Mouse (Mus musculus) spleen, adult 12 weeks (tissue): Measurements from ENCODE around the gene Bnc2.

Experiments used
- DNase-seq: peaks from one replicate; pipeline ENCODE4 v3.0.0; 2022; ENCODE audit warnings: low spot score

The Bnc2 gene

GRCm38 (mm10) chr4:84311371-84311770 lies 363.7 kb downstream of the Bnc2 start:
- no peak for DNase-seq

- DNase-seq = no peak
Observed at GRCm38 (mm10) chr4:84310851-84311250, 364.2 kb downstream of the Bnc2 start.

- DNase-seq = no peak
Observed at GRCm38 (mm10) chr4:84308226-84308862, 366.7 kb downstream of the Bnc2 start.

- no peak for DNase-seq
Observed at GRCm38 (mm10) chr4:84306928-84307606, 368.0 kb downstream of the Bnc2 start.

GRCm38 (mm10) chr4:84302949-84303348 lies 372.1 kb downstream of the Bnc2 start:
- no peak for DNase-seq

GRCm38 (mm10) chr4:84285153-84285552 lies 389.9 kb downstream of the Bnc2 start:
- DNase-seq = no peak

- DNase-seq = no peak
Observed at GRCm38 (mm10) chr4:84282651-84283050, 392.4 kb downstream of the Bnc2 start.

GRCm38 (mm10) chr4:84278156-84278555 lies 396.9 kb downstream of the Bnc2 start:
- no peak for DNase-seq

GRCm38 (mm10) chr4:84276081-84276480 lies 399.0 kb downstream of the Bnc2 start:
- no peak for DNase-seq

GRCm38 (mm10) chr4:84274158-84274557 lies 400.9 kb downstream of the Bnc2 start:
- DNase-seq = no peak

GRCm38 (mm10) chr4:84272867-84273266 lies 402.2 kb downstream of the Bnc2 start:
- no peak for DNase-seq

GRCm38 (mm10) chr4:84269845-84270244 lies 405.2 kb downstream of the Bnc2 start:
- no peak for DNase-seq

- no peak for DNase-seq
Observed at GRCm38 (mm10) chr4:84247356-84247755, 427.7 kb downstream of the Bnc2 start.

GRCm38 (mm10) chr4:84232346-84232745 lies 442.7 kb downstream of the Bnc2 start:
- DNase-seq = no peak

GRCm38 (mm10) chr4:84231251-84231650 lies 443.8 kb downstream of the Bnc2 start:
- DNase-seq = no peak

GRCm38 (mm10) chr4:84229189-84229960 lies 445.7 kb downstream of the Bnc2 start:
- DNase-seq = no peak

- DNase-seq = no peak
Observed at GRCm38 (mm10) chr4:84228551-84228950, 446.5 kb downstream of the Bnc2 start.
